8 mouse cellular contexts compared by ENCODE assay signal in genomic region chr3:88144648-88145410, GRCm38 (mm10). TPM values are rescaled to one million over a fixed set of nuclear protein-coding genes. Genes with fewer than 3 reads are reported as not detected.
A peak's percentile ranks its signal among the peaks of the same experiment; 100 is the strongest.
DNase-seq lines count a peak whose midpoint lies in the region; ATAC-seq and TF ChIP-seq lines count a peak whose summit lies in the region.

No protein-coding gene starts in this region.

- TF ChIP-seq CTCF in lung, postnatal 0 days (IDR thresholded peaks at IDR 0.05), result no peak
- TF ChIP-seq CTCF in kidney, postnatal 0 days (IDR thresholded peaks at IDR 0.05; ENCODE audit: low read depth), result no peak

- no peaks in the 10 kb centered on the region for H3K36me3 ChIP-seq in lung, postnatal 0 days (ENCODE audit: insufficient read depth, low read length)
- H3K36me3 ChIP-seq in heart, embryonic 10.5 days, result peaks cover 2% of the 10 kb centered on the region; the same call in 1 of the 2 replicates
- H3K36me3 ChIP-seq in kidney, postnatal 0 days (ENCODE audit: insufficient read depth, low read length), result no peaks in the 10 kb centered on the region
- H3K36me3 ChIP-seq in neural tube, embryonic 12.5 days, result no peaks in the 10 kb centered on the region

- H3K4me1 ChIP-seq in lung, postnatal 0 days (ENCODE audit: insufficient read depth, low read depth, low read length), result peaks cover 59% of the 10 kb centered on the region
- H3K4me1 ChIP-seq in heart, embryonic 10.5 days, result peaks cover 93% of the 10 kb centered on the region
- peaks cover 71% of the 10 kb centered on the region for H3K4me1 ChIP-seq in kidney, postnatal 0 days (replicated peaks; ENCODE audit: insufficient read depth, low read length)
- H3K4me1 ChIP-seq in neural tube, embryonic 12.5 days, result peaks cover 76% of the 10 kb centered on the region

- 71% methylated on average over 6 of the region's 6 CpGs for WGBS in lung, postnatal 0 days
- 45% methylated on average over 6 of the region's 6 CpGs for WGBS in heart, embryonic 10.5 days
- 52% methylated on average over 6 of the region's 6 CpGs for WGBS in kidney, postnatal 0 days
- 58% methylated on average over 6 of the region's 6 CpGs for WGBS in neural tube, embryonic 12.5 days

- H3K27ac ChIP-seq in lung, postnatal 0 days (ENCODE audit: low read length), result peak overlapping the region; percentile 99; the same call in 1 of the 2 replicates
- H3K27ac ChIP-seq in heart, embryonic 10.5 days, result peak overlapping the region; percentile 95
- H3K27ac ChIP-seq in kidney, postnatal 0 days, result peak overlapping the region; percentile 97; the same call in 1 of the 2 replicates
- no peak overlapping the region for H3K27ac ChIP-seq in neural tube, embryonic 12.5 days

- peak overlapping the region; percentile 78 for H3K4me2 ChIP-seq in lung, postnatal 0 days (replicated peaks; ENCODE audit: low read depth, low read length)
- H3K4me2 ChIP-seq in kidney, postnatal 0 days (ENCODE audit: low read length), result peak overlapping the region; percentile 94
- H3K4me2 ChIP-seq in neural tube, embryonic 12.5 days (replicated peaks), result peak overlapping the region; percentile 79

- H3K9ac ChIP-seq in lung, postnatal 0 days (replicated peaks; ENCODE audit: low read depth), result no peak overlapping the region; the same call in 1 of the 2 replicates
- H3K9ac ChIP-seq in kidney, postnatal 0 days (ENCODE audit: low read depth, low read length), result peak overlapping the region; percentile 44; the same call in 1 of the 2 replicates
- peak overlapping the region; percentile 89 for H3K9ac ChIP-seq in neural tube, embryonic 12.5 days

- no peaks in the 10 kb centered on the region for H3K27me3 ChIP-seq in lung, postnatal 0 days (replicated peaks; ENCODE audit: insufficient read depth, low read length)
- no peaks in the 10 kb centered on the region for H3K27me3 ChIP-seq in heart, embryonic 10.5 days (ENCODE audit: insufficient read depth, poor library complexity, severe bottlenecking)
- H3K27me3 ChIP-seq in kidney, postnatal 0 days (ENCODE audit: insufficient read depth, low read length), result no peaks in the 10 kb centered on the region
- H3K27me3 ChIP-seq in neural tube, embryonic 12.5 days (replicated peaks), result peaks cover 12% of the 10 kb centered on the region

- no peak for ATAC-seq in lung, postnatal 0 days
- no peak for ATAC-seq in kidney, postnatal 0 days (replicated peaks; ENCODE audit: low FRiP score, low read depth)
- ATAC-seq in neural tube, embryonic 12.5 days (ENCODE audit: low FRiP score, low read depth), result no peak

- no peaks in the 10 kb centered on the region for H3K9me3 ChIP-seq in lung, postnatal 0 days (ENCODE audit: low read length)
- H3K9me3 ChIP-seq in heart, embryonic 10.5 days, result no peaks in the 10 kb centered on the region
- H3K9me3 ChIP-seq in kidney, postnatal 0 days (replicated peaks; ENCODE audit: low read length), result no peaks in the 10 kb centered on the region
- H3K9me3 ChIP-seq in neural tube, embryonic 12.5 days, result no peaks in the 10 kb centered on the region

- peak overlapping the region; percentile 80; the same call in 1 of the 2 replicates for H3K4me3 ChIP-seq in lung, postnatal 0 days (ENCODE audit: low read depth, low read length)
- peak overlapping the region; percentile 89 for H3K4me3 ChIP-seq in heart, embryonic 10.5 days
- H3K4me3 ChIP-seq in kidney, postnatal 0 days (replicated peaks; ENCODE audit: low read depth, low read length), result peak overlapping the region; percentile 65; the same call in 1 of the 2 replicates
- 0 out of 2 replicates have a peak overlapping the region, but pooled peaks have one; percentile 93 for H3K4me3 ChIP-seq in neural tube, embryonic 12.5 days

- TF ChIP-seq EP300 in lung, postnatal 0 days (IDR thresholded peaks at IDR 0.05), result no peak

- DNase-seq in lung, postnatal 0 days (ENCODE audit: low spot score), result peak; percentile 4
- DNase-seq in lung, postnatal 14 days, result no peak
- no peak for DNase-seq in heart, embryonic 10.5 days (ENCODE audit: low spot score)
- no peak for DNase-seq in kidney, postnatal 0 days (ENCODE audit: low spot score)
- DNase-seq in urinary bladder, adult 18-20 months (ENCODE audit: low spot score in 2 of 2), result no peak
- DNase-seq in layer of hippocampus, postnatal 25 days (ENCODE audit: extremely low spot score in 1 of 2, low spot score in 1 of 2), result no peak
- DNase-seq in testis, postnatal 10 days (ENCODE audit: low spot score), result no peak

RNA-seq across cellular contexts. Expression of gene Mef2d, which starts 2.7 kb away (rescaled TPM):
- polyA plus RNA-seq in lung, postnatal 0 days (2015; fragmentation: Nextera tagmentation; extraction: Ambion mirVana), result 14.4 and 15.4 TPM in 2 replicates
- polyA plus RNA-seq in heart, embryonic 10.5 days (2016; fragmentation: Nextera tagmentation; extraction: Ambion mirVana), result 35.8 and 47.3 TPM in 2 replicates
- 14.4 and 16.2 TPM in 2 replicates for polyA plus RNA-seq in kidney, postnatal 0 days (2015; fragmentation: Nextera tagmentation; extraction: Ambion mirVana)
- polyA plus RNA-seq in neural tube, embryonic 12.5 days (2016; fragmentation: Nextera tagmentation; extraction: Ambion mirVana), result 17.6 and 19.8 TPM in 2 replicates
- 100 to 1,000 TPM; 179 to 212 TPM for total RNA-seq in layer of hippocampus, postnatal 25 days (2021)
